Mouse (Mus musculus): ENCODE measurements around the gene Pnkd. TPM values are rescaled to one million over a fixed set of nuclear protein-coding genes. Genes with fewer than 3 reads are reported as not detected.

Gene Pnkd
- polyA plus RNA-seq, 1 experiment from 2014 or later = 83.9 TPM

DNA sequence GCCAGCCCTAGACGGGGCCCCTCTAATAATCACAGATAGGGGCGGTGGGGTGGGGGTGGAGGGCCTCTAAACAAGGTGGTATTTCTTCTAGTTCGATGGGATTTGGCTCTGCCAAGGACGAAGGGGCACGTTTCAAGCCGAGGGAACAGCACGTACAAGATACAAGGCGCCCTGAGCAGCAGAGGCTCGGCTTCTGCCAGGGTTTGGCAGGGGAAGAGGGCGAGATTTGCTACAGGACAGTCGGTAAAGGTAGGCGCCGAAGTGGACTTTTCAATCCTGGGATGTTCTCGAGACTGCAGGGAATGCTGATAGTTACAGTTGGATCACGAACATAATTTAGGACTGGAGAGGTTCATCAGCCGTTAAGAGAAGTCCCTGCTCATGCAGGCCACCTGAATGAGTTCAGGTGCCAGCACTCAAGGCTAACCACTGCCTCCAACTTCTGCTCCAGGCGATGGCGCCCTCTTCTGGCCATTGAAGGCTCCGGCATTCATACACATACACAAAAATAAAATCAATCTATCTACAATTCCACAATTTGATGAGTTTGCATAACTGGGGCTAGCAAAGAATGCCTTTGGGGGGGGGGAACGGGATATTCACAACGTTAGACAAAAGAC, 105.7 kb downstream of the Pnkd start:
- 7% methylated on average over 21 of the region's 21 CpGs for WGBS
- ATAC-seq (ENCODE audit: low FRiP score) (no peak), DNase-seq (ENCODE audit: low spot score, missing footprints) (peak; percentile 92)
- Histone ChIP-seq H3K9me3 (ENCODE audit: control insufficient read depth, low read length) (no peaks in the 10 kb centered on the region), H3K36me3 (ENCODE audit: control insufficient read depth, insufficient read depth, low read length) (peaks cover 13% of the 10 kb centered on the region), H3K27me3 (ENCODE audit: control insufficient read depth, insufficient read depth, low read length) (peaks cover 10% of the 10 kb centered on the region), H3K4me1 (ENCODE audit: control insufficient read depth, insufficient read depth, low read length) (peaks cover 26% of the 10 kb centered on the region), H3K4me3 (ENCODE audit: low read depth, low read length) (peak overlapping the region; percentile 15; the same call in 1 of the 2 replicates), H3K9ac (ENCODE audit: low read length) (peak overlapping the region; percentile 42; the same call in 1 of the 2 replicates), H3K4me2 (peak overlapping the region; percentile 79), H3K27ac (ENCODE audit: low read depth, low read length) (no peak overlapping the region)

DNA sequence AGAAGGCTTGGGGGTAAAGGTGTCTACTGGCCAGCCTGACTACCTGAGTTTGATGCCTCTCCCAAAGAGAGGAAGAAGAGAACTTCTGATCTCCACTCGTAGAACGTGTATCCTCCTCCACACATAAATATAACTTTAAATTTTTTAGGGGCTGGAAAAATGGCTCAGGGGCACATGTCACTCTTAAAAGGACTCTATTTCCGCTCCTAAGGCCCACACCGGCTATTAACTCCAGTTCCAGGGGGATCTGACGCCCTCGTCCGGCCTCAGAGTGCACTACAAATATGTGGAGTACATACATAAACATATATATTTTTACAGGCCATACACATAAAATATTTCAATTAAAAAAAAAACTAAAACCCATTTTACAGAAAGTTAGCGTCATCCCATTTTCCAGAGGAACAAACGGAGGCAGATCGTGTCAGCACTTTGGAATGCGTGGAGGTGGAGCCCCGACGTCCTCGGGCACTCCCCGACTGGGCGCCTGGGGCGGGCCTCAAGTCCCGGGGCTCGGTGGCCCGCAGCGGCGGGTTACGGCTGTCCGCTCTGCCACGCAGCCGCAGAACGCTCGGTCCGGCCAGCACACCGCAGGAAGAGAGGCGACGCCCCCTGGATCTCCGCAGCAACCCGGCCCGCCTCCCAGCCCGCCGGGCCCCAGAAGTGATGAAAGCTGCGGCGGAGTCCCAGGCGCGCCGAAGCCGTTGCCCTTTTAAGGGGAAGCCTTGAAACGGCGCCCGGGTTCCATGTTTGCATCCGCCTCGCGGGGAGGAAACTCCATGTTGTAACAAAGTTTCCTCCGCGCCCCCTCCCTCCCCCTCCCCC, 106.4 kb downstream of the Pnkd start, which contains the start of gene Ctdsp1:
Gene Ctdsp1, plus strand, starts transcription at position 586 of the 825 bp plus-strand sequence.
- Histone ChIP-seq H3K4me3 (ENCODE audit: low read depth, low read length) (peak within 1 kb of the TSS; percentile 78), H3K9me3 (ENCODE audit: control insufficient read depth, low read length) (no peaks in the 10 kb centered on the region), H3K27ac (ENCODE audit: low read depth, low read length) (peak within 1 kb of the TSS; percentile 82), H3K4me1 (ENCODE audit: control insufficient read depth, insufficient read depth, low read length) (peaks cover 26% of the 10 kb centered on the region), H3K9ac (ENCODE audit: low read length) (peak within 1 kb of the TSS; percentile 89), H3K4me2 (peak within 1 kb of the TSS; percentile 79), H3K36me3 (ENCODE audit: control insufficient read depth, insufficient read depth, low read length) (peaks cover 13% of the 10 kb centered on the region), H3K27me3 (ENCODE audit: control insufficient read depth, insufficient read depth, low read length) (peaks cover 10% of the 10 kb centered on the region)
- ATAC-seq (ENCODE audit: low FRiP score) (peak; percentile 78), DNase-seq (ENCODE audit: low spot score, missing footprints) (peak; percentile 99)
- WGBS = 2% methylated on average over 46 of the region's 51 CpGs

DNA sequence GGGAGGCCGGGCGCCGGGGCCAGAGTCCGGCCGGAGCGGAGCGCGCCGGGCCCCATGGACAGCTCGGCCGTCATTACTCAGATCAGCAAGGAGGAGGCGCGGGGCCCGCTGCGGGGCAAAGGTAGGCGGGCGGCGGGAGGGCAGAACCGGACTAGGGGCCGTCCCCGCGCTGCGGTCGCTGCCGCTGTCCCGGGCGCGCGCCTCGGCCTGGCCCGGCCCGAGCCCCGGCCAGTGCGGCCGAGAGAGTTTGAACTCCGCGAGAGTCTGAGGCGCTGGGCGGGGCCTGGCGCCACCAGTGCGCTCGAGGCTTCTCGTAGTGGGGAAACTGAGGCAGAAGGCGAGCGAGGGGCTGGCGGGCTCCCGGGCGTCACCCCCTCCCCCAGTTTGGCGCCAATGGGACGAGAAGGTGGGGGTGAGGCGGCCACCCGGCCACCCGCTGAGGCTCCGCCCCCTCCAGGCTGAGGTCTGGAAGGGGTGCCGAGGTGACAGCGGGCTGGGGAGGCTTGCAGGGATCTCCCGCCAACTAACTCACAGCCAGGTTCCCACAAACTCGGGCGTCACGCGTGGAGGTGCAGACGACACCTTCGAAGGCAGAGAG, 107.2 kb downstream of the Pnkd start:
- H3K36me3 ChIP-seq (ENCODE audit: control insufficient read depth, insufficient read depth, low read length) = peaks cover 13% of the 10 kb centered on the region
- no peaks in the 10 kb centered on the region for H3K9me3 ChIP-seq (ENCODE audit: control insufficient read depth, low read length)
- DNase-seq (ENCODE audit: low spot score, missing footprints) = peak; percentile 95
- H3K4me1 ChIP-seq (ENCODE audit: control insufficient read depth, insufficient read depth, low read length) = peaks cover 26% of the 10 kb centered on the region
- peak overlapping the region; percentile 82 for H3K27ac ChIP-seq (ENCODE audit: low read depth, low read length)
- H3K4me3 ChIP-seq (ENCODE audit: low read depth, low read length) = peak overlapping the region; percentile 78
- H3K9ac ChIP-seq (ENCODE audit: low read length) = peak overlapping the region; percentile 89
- H3K4me2 ChIP-seq = peak overlapping the region; percentile 79
- peaks cover 10% of the 10 kb centered on the region for H3K27me3 ChIP-seq (ENCODE audit: control insufficient read depth, insufficient read depth, low read length)
- ATAC-seq (ENCODE audit: low FRiP score) = peak; percentile 53
- WGBS = under 1% methylated on average over 59 of the region's 63 CpGs

DNA sequence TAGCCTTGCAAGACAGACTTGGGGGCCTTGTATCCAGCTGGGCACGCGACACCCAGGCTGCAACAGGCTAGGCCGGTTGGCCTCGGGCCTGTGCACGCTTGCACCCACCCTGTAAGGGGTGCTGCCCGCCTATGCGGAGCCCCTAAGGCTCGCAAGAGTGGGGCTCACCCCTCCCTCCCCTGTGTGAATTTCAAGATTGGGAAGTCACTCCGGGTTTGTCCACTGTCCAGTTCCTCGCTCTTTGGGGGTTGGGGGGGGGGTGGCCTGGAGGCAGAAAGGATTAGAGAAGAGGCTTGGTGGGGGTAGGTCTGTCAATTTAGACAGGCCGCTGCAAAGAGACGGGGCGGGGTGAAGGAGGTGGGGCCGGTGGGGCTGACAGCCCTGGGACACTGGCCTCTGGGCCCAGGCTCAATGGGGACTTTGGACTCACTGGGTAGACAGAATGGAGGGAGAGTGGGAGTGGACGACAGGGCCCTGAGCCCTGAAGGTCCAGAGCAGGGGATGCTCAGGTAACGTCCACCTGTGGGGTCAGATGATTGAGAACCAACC, 107.8 kb downstream of the Pnkd start:
- Histone ChIP-seq H3K9me3 (ENCODE audit: control insufficient read depth, low read length) (no peaks in the 10 kb centered on the region), H3K4me2 (peak overlapping the region; percentile 79), H3K9ac (ENCODE audit: low read length) (peak overlapping the region; percentile 89), H3K27me3 (ENCODE audit: control insufficient read depth, insufficient read depth, low read length) (peaks cover 10% of the 10 kb centered on the region), H3K27ac (ENCODE audit: low read depth, low read length) (peak overlapping the region; percentile 82), H3K4me3 (ENCODE audit: low read depth, low read length) (peak overlapping the region; percentile 78), H3K36me3 (ENCODE audit: control insufficient read depth, insufficient read depth, low read length) (peaks cover 13% of the 10 kb centered on the region), H3K4me1 (ENCODE audit: control insufficient read depth, insufficient read depth, low read length) (peaks cover 22% of the 10 kb centered on the region)
- WGBS = 2% methylated on average over 16 of the region's 16 CpGs
- DNase-seq (ENCODE audit: low spot score, missing footprints) = peak; percentile 88
- peak; percentile 35 for ATAC-seq (ENCODE audit: low FRiP score)

DNA sequence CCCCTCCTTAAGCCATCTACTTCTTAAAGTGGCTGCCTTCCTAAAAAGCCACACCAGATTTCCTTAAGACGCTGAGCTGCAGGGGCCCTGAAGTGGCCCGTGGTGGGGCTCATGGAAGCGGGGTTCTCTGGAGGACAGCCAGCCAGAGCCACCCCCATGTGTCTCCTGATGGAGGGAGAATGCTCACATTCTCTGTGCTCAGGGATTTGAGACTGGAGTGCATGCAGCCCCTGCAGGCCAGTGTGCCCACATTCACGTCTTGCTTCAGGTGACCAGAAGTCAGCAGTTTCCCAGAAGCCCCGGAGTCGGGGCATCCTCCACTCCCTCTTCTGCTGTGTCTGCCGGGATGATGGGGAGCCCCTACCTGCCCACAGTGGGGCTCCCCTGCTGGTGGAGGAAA, 108.3 kb downstream of the Pnkd start:
- WGBS = 42% methylated on average over 7 of the region's 7 CpGs
- Histone ChIP-seq H3K4me2 (peak overlapping the region; percentile 79), H3K27ac (ENCODE audit: low read depth, low read length) (no peak overlapping the region)

DNA sequence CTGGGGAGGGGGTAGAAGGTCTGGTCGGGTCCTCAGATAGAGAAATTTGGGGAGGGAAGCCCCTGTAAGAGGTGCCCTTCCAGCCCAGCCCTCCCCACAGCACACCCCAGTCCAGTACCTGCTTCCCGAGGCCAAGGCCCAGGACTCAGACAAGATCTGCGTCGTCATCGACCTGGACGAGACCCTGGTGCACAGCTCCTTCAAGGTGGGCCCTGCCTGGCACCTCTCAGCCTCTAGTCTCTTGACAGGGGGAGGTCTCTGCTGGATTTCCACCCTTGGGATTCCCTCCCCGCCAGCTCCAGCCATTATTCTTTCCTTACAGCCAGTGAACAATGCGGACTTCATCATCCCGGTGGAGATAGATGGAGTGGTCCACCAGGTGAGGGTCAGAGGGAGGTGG, 109.0 kb downstream of the Pnkd start:
- DNase-seq (ENCODE audit: low spot score, missing footprints) (no peak), ATAC-seq (ENCODE audit: low FRiP score) (no peak)
- H3K4me2 ChIP-seq = no peak overlapping the region
- no peak overlapping the region for H3K27ac ChIP-seq (ENCODE audit: low read depth, low read length)
- H3K4me1 ChIP-seq (ENCODE audit: control insufficient read depth, insufficient read depth, low read length) = peaks cover 24% of the 10 kb centered on the region
- H3K27me3 ChIP-seq (ENCODE audit: control insufficient read depth, insufficient read depth, low read length) = peaks cover 10% of the 10 kb centered on the region
- WGBS = 91% methylated on average over 9 of the region's 9 CpGs
- no peak overlapping the region for H3K4me3 ChIP-seq (ENCODE audit: low read depth, low read length)
- H3K9ac ChIP-seq (ENCODE audit: low read length) = no peak overlapping the region
- H3K9me3 ChIP-seq (ENCODE audit: control insufficient read depth, low read length) = no peaks in the 10 kb centered on the region
- peaks cover 13% of the 10 kb centered on the region for H3K36me3 ChIP-seq (ENCODE audit: control insufficient read depth, insufficient read depth, low read length)

More for the DNA sequence above, 108.3 kb downstream of the Pnkd start:
- Histone ChIP-seq H3K9me3 (ENCODE audit: control insufficient read depth, low read length) (no peaks in the 10 kb centered on the region), H3K4me1 (ENCODE audit: control insufficient read depth, insufficient read depth, low read length) (peaks cover 23% of the 10 kb centered on the region), H3K36me3 (ENCODE audit: control insufficient read depth, insufficient read depth, low read length) (peaks cover 13% of the 10 kb centered on the region), H3K9ac (ENCODE audit: low read length) (peak overlapping the region; percentile 89), H3K4me3 (ENCODE audit: low read depth, low read length) (peak overlapping the region; percentile 78), H3K27me3 (ENCODE audit: control insufficient read depth, insufficient read depth, low read length) (peaks cover 10% of the 10 kb centered on the region)
- no peak for ATAC-seq (ENCODE audit: low FRiP score)
- no peak for DNase-seq (ENCODE audit: low spot score, missing footprints)

DNA sequence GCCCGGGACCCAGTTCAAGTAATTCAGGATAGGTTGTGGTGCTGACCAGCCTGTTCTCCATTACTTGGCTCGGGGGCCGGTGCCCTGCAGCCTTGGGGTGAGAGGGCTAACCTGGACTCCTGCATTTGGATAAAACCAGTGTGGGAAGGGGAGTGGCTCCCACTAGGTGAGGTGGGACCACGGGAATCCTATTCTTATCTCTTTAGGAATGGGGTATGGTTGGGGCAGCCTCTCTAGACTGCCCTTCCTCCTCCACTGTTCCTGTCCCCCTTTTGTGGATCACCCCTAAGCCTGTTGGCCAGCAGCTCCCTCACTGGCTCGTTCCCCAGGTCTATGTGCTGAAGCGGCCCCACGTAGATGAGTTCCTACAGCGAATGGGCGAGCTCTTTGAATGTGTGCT, 109.6 kb downstream of the Pnkd start:
- Histone ChIP-seq H3K27me3 (ENCODE audit: control insufficient read depth, insufficient read depth, low read length) (peaks cover 7% of the 10 kb centered on the region), H3K36me3 (ENCODE audit: control insufficient read depth, insufficient read depth, low read length) (peaks cover 13% of the 10 kb centered on the region), H3K4me1 (ENCODE audit: control insufficient read depth, insufficient read depth, low read length) (peaks cover 24% of the 10 kb centered on the region), H3K4me2 (no peak overlapping the region), H3K9me3 (ENCODE audit: control insufficient read depth, low read length) (no peaks in the 10 kb centered on the region), H3K4me3 (ENCODE audit: low read depth, low read length) (no peak overlapping the region), H3K27ac (ENCODE audit: low read depth, low read length) (no peak overlapping the region), H3K9ac (ENCODE audit: low read length) (no peak overlapping the region)
- WGBS = 93% methylated on average over 9 of the region's 9 CpGs
- ATAC-seq (ENCODE audit: low FRiP score) (no peak), DNase-seq (ENCODE audit: low spot score, missing footprints) (no peak)

DNA sequence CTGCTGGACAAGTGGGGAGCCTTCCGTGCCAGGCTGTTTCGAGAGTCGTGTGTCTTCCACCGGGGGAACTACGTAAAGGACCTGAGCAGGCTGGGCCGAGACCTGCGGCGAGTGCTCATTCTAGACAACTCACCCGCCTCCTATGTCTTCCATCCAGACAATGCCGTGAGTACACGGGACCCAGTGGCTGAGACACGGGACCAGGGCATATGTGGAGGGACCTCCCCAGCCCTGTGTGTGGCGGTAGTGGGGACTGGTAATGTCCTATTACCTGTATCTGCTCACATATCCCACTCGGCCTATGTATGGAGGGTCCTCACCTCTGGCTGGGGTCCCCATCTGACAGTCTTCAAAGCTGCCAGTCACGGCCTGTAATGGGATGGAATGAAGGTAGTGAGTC, 110.1 kb downstream of the Pnkd start:
- WGBS = 87% methylated on average over 15 of the region's 15 CpGs
- Histone ChIP-seq H3K4me3 (ENCODE audit: low read depth, low read length) (no peak overlapping the region), H3K9me3 (ENCODE audit: control insufficient read depth, low read length) (no peaks in the 10 kb centered on the region), H3K4me2 (no peak overlapping the region), H3K4me1 (ENCODE audit: control insufficient read depth, insufficient read depth, low read length) (peaks cover 21% of the 10 kb centered on the region), H3K9ac (ENCODE audit: low read length) (no peak overlapping the region), H3K36me3 (ENCODE audit: control insufficient read depth, insufficient read depth, low read length) (peaks cover 13% of the 10 kb centered on the region), H3K27me3 (ENCODE audit: control insufficient read depth, insufficient read depth, low read length) (peaks cover 4% of the 10 kb centered on the region), H3K27ac (ENCODE audit: low read depth, low read length) (no peak overlapping the region)
- DNase-seq (ENCODE audit: low spot score, missing footprints) (no peak), ATAC-seq (ENCODE audit: low FRiP score) (no peak)
